Mouse (Mus musculus): Measurements from ENCODE around the gene Hbb-bh1. TPM values are rescaled to one million over a fixed set of nuclear protein-coding genes. Genes with fewer than 3 reads are reported as not detected.

The Hbb-bh1 gene
- not detected for total RNA-seq (2023)

DNA sequence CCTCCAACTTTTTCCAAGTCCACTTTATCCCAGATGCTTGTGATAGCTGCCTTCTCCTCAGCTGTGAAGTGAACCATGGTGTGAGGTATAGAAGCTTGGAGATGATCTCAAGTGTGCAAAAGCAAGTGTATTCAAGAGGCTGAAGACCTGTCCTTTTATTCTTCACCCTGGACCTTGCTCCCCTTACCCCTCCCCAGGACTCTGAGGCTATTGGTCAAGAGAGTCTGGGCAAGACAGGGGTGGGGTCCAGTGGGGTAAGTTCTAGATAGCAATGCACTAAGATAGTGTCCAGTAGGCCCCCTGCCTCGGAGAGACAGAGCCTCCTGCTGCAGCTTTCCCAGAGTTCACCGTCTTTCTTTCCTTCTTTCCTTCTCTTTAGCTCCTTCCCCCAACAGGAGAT lies at the start of gene Hbb-bh1:
Hbb-bh1 (minus strand) TSS at position 131 of the 400 bp plus-strand sequence.

GRCm38 (mm10) chr7:103886152-103886551 lies 43.2 kb upstream of the Hbb-bh1 start, which contains the start of gene Olfr66:
Olfr66 (minus strand) TSS chr7:103886252.

DNA sequence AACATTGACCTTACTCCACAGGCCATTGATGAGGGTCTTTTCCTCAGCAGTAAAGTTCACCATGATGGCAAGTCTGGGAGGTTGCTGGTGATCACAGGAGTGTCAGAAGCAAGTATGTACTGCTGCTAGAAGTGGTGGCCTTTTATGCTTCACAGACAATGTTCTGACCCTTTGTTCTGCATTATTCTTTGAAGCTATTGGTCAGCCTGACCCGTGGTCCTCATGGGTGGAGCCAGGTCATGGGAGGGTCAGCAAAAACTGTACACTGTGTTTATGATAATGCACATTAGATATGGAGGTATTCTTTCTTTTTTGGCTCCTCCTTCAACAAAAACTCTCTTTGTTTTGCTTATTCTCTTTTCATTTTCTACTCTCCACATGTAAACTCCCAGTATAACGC lies 10.1 kb upstream of the Hbb-bh1 start, which contains the start of gene Hbb-y:
Hbb-y (minus strand) TSS at position 127 of the 400 bp plus-strand sequence.

DNA sequence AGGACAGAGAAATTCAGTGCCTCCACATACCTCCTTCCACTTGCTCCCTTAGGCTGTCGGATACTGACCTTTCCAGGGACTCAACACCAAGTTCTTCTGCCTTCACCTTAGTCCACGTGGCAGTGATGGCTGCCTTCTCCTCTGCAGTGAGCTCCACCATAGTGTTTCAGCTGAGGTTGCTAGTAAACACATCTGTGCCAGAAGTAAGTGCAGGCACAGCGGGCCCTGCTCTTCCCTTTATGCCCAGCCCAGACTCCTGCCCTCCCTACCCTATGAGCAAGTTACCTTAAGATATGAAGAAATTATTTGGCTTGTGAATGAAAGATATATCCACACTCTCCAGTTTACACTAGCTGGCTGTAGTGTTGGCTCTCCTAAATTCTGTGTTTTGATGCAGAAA lies 2.7 kb downstream of the Hbb-bh1 start, which contains the start of gene Hbb-bh2:
Hbb-bh2 (minus strand) TSS at position 253 of the 400 bp plus-strand sequence.

DNA sequence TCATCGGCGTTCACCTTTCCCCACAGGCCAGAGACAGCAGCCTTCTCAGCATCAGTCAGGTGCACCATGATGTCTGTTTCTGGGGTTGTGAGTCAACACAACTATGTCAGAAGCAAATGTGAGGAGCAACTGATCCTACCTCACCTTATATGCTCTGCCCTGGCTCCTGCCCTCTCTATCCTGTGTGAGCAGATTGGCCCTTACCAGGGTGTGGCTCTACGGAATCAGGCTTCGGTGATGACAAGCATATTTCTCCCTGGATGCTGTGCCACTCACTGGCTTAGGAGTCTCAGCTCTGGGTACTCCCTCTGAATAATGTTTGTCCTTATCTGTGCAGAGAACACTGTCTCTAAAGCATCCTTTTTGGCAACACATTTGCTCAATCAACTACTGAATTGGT lies 15.2 kb downstream of the Hbb-bh1 start, which contains the start of gene Hbb-bs:
Hbb-bs (minus strand) TSS at position 289 of the 400 bp plus-strand sequence.

GRCm38 (mm10) chr7:103813766-103814165 lies 29.2 kb downstream of the Hbb-bh1 start, which contains the start of gene Hbb-bt:
Hbb-bt (minus strand) TSS chr7:103813996.

GRCm38 (mm10) chr7:103791721-103792120 lies 51.2 kb downstream of the Hbb-bh1 start, which contains the start of gene Olfr67:
Olfr67 (minus strand) TSS chr7:103791821.

Other genes with a start within 250 kb of the Hbb-bh1 start
- not detected for gene Olfr619, start 242.6 kb downstream of the Hbb-bh1 start, total RNA-seq (2023)
- gene Olfr620, start 230.6 kb downstream of the Hbb-bh1 start, total RNA-seq (2023), result not detected
- not detected for gene Olfr622, start 200.5 kb downstream of the Hbb-bh1 start, total RNA-seq (2023)
- gene Olfr623, start 179.5 kb downstream of the Hbb-bh1 start, total RNA-seq (2023), result not detected
- gene Olfr624, start 172.0 kb downstream of the Hbb-bh1 start, total RNA-seq (2023), result not detected
- gene Olfr625-ps1, start 160.4 kb downstream of the Hbb-bh1 start, total RNA-seq (2023), result not detected
- gene Olfr243, start 128.5 kb downstream of the Hbb-bh1 start, total RNA-seq (2023), result not detected
- gene Olfr628, start 112.8 kb downstream of the Hbb-bh1 start, total RNA-seq (2023), result not detected
- gene Olfr629, start 98.2 kb downstream of the Hbb-bh1 start, total RNA-seq (2023), result not detected
- not detected for gene Olfr630, start 85.8 kb downstream of the Hbb-bh1 start, total RNA-seq (2023)
- gene Olfr69, start 71.6 kb downstream of the Hbb-bh1 start, total RNA-seq (2023), result not detected
- gene Olfr68, start 63.5 kb downstream of the Hbb-bh1 start, total RNA-seq (2023), result not detected
- gene Olfr67, start 51.3 kb downstream of the Hbb-bh1 start, total RNA-seq (2023), result not detected
- 1 to 10 TPM; 2.3 to 5.7 TPM for gene Hbb-bt, start 29.2 kb downstream of the Hbb-bh1 start, total RNA-seq (2023)
- gene Hbb-bs, start 15.1 kb downstream of the Hbb-bh1 start, total RNA-seq (2023), result 10 to 100 TPM; 12.5 to 53.2 TPM
- gene Hbb-bh2, start 2.6 kb downstream of the Hbb-bh1 start, total RNA-seq (2023), result not detected
- not detected for gene Hbb-y, start 10.1 kb upstream of the Hbb-bh1 start, total RNA-seq (2023)
- gene Olfr66, start 43.1 kb upstream of the Hbb-bh1 start, total RNA-seq (2023), result not detected
- gene Olfr64, start 51.3 kb upstream of the Hbb-bh1 start, total RNA-seq (2023), result not detected
- not detected for gene Olfr65, start 60.3 kb upstream of the Hbb-bh1 start, total RNA-seq (2023)
- not detected for gene Olfr631, start 85.7 kb upstream of the Hbb-bh1 start, total RNA-seq (2023)
- not detected for gene Olfr632, start 91.2 kb upstream of the Hbb-bh1 start, total RNA-seq (2023)
- not detected for gene Olfr633, start 101.3 kb upstream of the Hbb-bh1 start, total RNA-seq (2023)
- gene Olfr635, start 128.0 kb upstream of the Hbb-bh1 start, total RNA-seq (2023), result not detected
- gene Olfr638, start 155.6 kb upstream of the Hbb-bh1 start, total RNA-seq (2023), result not detected
- gene Olfr639, start 174.1 kb upstream of the Hbb-bh1 start, total RNA-seq (2023), result under 1 TPM; 0.09 to 0.12 TPM
- not detected for gene Olfr640, start 182.4 kb upstream of the Hbb-bh1 start, total RNA-seq (2023)
- gene Olfr641, start 192.3 kb upstream of the Hbb-bh1 start, total RNA-seq (2023), result not detected
- not detected for gene Olfr642, start 209.5 kb upstream of the Hbb-bh1 start, total RNA-seq (2023)
- not detected for gene 4930516K23Rik, start 218.3 kb upstream of the Hbb-bh1 start, total RNA-seq (2023)
- not detected for gene Olfr644, start 228.7 kb upstream of the Hbb-bh1 start, total RNA-seq (2023)
- gene Olfr645, start 242.3 kb upstream of the Hbb-bh1 start, total RNA-seq (2023), result not detected